Mouse (Mus musculus) kidney, postnatal 14 days (tissue): ENCODE results near the gene Adm2.
A peak's percentile ranks its signal among the peaks of the same experiment; 100 is the strongest.

ENCODE experiments used
- DNase-seq: peaks from one replicate; pipeline ENCODE4 v3.0.0; 2022; ENCODE audit warnings: mixed read lengths

Gene Adm2

GRCm38 (mm10) chr15:89313359-89313758 is 9.2 kb upstream of the Adm2 start:
- DNase-seq: no peak

DNA sequence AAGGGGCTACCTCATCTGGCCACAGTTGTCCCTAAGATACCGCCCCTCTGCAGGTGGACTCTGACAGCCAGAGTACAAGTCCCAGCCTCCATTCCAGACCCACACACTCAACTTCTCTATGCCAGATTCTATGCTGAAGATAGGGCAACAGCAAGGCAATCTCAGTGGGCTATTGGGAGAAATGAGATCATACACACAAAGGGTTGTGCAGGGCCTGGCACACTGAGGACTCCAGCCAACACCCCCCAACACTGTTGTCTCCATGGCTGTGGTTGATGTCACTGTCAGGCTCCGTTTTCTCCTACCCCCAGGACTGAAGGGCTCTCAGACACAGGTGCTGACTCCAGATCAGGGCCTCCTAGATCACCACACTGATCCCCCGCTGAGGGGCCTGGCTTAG is 8.4 kb upstream of the Adm2 start:
- DNase-seq: no peak

DNA sequence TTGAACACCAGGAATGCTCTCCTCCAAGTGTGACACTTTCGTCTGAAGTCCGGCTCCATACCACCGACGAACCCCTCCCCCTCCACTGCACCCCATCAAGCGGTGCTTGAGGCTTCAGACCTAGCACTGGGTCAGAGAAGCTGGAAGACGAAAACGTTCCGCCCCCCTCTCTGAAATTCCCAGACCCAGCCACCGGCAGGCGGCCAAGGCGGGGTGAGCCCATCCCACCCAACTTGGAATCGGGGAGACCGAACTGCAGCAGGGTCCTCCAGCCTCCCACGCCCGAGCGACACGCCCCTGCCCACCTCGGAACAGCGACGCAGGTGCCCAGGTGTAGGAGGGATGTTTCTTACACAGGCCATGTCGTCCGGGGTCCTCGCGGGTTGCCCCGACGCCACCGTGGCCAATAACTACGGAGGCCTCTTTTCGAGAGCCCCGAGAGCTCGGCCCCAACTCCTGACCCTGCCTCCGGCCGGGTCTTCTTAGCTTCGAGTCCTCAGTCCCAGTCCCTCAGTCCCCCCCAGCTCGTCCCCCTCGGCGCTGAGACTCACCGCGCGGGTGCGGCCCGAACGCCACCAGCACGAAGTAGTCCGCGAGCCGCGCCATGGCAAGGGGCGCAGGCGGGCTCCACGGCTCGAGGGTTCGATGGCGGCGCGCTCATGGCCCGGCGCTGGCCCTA is 7.9 kb upstream of the Adm2 start:
- peak; percentile 39 for DNase-seq

- peak; percentile 99 for DNase-seq
Observed at GRCm38 (mm10) chr15:89315190-89315731, 7.3 kb upstream of the Adm2 start, which contains the start of gene Sbf1. TSS of gene Sbf1 (minus strand) at chr15:89315311.

- DNase-seq: no peak
Observed at GRCm38 (mm10) chr15:89316146-89316545, 6.4 kb upstream of the Adm2 start.

- no peak for DNase-seq
Observed at GRCm38 (mm10) chr15:89321264-89321663, 1.3 kb upstream of the Adm2 start.

DNA sequence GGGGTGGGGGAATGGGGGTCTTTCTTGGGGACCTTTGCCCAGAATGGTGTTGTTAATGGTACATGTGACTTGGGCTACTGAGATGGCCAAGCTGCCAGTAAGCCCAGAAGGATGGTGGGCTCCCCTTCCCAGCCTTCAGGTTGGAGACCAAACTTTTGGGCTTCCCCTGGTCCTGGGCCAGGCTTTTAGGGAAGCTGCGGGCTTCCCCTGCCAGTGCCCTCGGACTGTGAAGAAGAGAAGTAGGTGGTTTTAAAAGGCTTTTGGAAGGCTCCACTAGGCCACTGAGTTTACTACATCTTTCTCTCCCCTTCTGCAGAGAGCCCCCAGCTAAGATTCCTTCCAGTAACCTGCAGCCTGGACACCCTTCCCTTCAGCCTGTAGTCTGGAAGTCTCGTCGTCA is 1.1 kb downstream of the Adm2 start:
- no peak for DNase-seq

DNA sequence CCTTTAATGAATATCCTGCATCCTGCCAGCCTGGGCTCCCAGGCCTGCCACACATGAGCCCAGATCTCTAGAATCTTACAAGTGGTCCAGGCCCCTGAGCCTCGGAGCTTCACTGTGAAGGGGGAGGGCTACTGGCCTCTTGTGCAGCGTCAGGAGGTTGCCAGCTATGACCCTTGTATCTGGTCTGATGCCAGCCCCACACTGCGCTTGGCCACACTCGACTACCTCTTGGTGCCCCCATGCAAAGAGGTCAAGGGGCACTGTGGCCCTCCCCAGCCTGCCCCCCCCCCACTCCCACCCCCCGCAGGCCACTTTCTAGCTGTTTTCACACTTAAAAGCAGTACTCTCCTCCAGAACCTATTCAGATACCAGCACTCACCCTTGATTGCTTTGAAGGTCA is 3.9 kb downstream of the Adm2 start:
- peak; percentile 83 for DNase-seq

- DNase-seq: peak; percentile 81
Observed at GRCm38 (mm10) chr15:89334271-89334670, 11.8 kb downstream of the Adm2 start, which contains the start of gene Miox. TSS of gene Miox (plus strand) at chr15:89334398.

GRCm38 (mm10) chr15:89334774-89335537 is 12.4 kb downstream of the Adm2 start:
- peak; percentile 28 for DNase-seq

DNA sequence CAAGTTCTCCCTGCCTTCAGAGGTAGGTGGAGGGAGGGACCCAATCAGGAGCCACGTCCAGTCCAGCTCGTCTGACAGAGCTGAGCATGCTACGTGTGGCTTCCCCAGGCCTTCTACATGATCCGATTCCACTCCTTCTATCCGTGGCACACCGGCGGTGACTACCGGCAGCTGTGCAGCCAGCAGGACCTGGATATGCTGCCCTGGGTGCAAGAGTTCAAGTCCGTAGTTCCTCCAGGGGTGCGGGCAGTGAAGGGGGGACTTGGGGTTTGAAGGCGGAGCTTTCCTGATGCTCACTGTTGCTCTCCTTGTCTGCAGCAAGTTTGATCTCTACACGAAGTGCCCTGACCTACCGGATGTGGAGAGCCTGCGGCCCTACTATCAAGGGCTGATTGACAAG is 13.9 kb downstream of the Adm2 start:
- no peak for DNase-seq

DNA sequence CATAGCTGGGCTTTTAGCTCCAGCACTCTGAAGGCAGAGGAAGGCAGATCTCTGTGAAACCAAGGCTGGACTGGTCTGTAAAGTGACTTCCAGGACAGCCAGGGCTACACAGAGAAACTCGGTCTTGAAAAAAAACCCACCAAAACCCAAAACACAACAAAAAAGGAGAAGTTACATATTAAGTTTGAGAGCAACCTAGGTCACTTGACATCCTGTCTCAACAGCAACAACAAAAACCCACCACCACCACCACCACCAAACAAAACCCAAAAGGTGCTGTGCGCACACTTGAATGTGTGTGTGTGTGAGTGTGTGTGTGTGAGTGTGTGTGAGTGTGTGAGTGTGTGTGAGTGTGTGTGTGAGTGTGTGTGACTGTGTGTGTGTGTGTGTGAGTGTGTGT is 17.2 kb downstream of the Adm2 start:
- no peak for DNase-seq

GRCm38 (mm10) chr15:89340136-89340535 is 17.6 kb downstream of the Adm2 start:
- no peak for DNase-seq

DNA sequence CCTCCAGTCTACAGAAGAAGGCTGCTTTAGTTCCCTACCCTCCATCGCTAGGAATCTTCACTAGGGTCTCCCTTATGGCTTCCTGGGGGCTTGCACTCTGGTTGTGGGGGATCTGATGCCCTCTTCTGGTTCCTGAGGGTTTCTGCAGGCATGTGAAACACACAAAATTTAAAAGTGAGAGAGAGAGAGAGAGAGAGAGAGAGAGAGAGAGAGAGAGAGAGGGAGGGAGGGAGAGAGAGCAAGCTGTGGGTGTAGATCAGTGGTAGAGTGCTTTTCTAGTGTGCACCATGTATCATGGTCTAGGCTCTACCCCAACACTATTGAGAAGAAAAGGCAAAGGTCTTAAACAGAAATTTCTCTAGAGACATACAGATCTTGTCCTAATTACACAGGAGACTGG is 19.2 kb downstream of the Adm2 start:
- DNase-seq: no peak

DNA sequence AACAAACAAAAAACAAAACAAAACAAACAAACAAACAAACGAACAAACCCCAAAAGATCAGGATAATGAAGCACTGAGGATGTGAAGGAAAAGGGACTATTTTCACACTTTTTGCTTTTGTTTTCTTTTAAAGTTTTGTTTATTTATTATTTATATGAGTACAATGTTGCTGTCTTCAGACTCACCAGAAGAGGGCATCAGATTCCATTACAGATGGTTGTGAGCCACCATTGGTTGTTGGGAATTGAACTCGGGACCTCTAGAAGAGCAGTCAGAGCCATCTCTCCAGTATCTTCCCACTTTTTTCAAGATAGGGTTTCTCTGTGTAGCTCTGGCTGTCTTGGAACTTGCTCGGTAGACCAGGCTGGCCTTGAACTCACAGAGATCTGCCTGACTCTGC is 20.8 kb downstream of the Adm2 start:
- no peak for DNase-seq

DNA sequence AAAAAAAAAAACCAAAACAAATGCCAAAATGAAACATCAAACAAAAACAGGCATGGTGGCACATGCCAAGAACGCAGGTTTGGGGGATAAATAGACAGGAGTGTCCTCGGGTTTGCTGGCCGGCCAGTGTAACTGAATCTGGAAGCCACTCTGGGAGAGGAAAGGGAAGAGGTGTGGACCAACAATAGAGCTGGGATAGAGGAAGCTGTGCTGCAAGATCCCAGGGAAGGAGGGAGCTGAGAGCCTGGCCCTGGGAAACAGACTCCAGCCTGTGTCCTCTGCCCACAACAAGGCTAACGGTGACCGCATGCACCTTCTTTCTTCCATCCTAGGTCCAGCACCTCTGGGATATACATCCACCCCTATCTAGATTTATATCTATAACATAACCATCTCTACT is 27.9 kb downstream of the Adm2 start:
- DNase-seq: no peak

DNA sequence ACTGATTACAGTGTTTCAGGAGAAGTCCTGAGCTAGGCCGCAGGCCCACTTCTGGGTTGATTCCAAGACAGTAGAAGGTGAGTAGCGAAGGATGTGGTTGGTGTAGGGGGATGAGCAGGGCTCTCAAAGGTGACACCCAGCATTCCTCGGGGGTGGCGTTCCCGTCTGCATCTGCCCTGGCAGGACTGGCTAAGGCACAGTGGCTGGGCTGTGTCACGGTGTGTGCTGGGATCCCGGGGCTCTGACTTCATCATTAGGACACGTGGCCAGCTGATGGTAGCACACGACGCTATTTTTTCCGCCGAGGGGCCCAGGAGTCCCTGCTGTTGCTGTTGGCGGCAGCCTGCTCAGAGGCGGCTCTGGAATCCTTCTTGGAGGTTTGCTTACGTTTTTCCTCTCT is 28.8 kb downstream of the Adm2 start:
- no peak for DNase-seq

- no peak for DNase-seq
Observed at GRCm38 (mm10) chr15:89352054-89352453, 29.5 kb downstream of the Adm2 start.

DNA sequence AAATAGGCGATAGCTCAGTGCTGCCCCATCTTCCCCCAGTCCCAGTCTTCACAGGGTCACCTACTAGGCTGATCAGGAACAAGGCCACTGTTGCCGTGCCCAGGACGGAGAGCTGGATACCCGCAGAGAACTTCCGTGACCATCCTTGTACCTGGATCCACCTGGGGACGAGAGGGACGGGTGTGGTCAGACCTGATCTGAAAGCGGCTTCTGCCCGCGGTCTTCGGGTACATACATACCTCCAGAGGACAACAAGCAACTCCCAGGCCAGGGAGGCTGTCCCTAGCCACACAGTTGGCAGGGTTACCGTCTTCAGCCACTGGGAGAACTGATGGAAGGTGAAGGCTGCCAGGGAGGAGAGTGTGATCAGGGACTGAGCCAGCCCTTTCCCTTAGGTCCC is 30.3 kb downstream of the Adm2 start:
- no peak for DNase-seq

DNA sequence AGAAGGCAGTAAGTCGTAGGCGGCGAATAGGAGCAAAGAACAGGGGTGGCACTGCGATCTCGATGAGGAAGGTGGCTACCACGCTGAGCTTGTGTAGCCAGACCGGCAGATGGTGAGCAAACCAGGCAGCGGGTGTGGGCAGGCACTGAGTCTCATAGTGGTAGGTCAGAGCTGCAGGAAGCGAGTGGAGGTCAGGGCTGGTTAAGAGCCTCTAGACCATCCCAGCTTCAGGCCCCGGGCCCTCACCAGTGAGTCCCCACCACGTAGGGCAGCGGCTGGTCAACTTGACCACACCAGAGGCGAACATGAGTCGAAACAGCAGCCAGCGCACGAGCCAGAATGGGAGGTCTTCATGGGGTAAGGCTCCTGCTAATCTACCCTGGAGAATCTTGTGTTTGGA is 31.3 kb downstream of the Adm2 start:
- no peak for DNase-seq

DNA sequence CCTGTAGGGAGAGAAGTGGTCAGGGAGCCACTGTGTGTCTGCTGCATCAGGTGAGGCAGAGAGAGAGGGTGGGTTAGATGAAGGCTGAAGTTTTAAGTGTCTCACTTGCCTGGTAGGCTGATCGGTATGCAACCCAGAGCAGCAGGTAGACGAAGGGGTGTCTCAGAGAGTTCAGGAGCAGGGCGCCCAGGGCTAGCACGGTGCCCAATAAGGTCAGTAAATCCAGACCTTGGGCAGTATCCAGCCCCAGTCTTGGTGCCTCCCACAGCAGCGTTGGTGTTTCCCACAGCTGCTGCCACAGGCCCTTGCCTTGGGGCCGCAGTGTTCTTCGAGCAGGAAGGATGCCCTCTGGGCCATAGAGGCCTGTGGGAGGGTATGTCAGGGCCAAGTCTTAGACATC is 31.9 kb downstream of the Adm2 start:
- DNase-seq: no peak

GRCm38 (mm10) chr15:89355241-89356187 is 33.0 kb downstream of the Adm2 start, which contains the start of the genes Lmf2 and Ncaph2:
TSS of gene Lmf2 (minus strand) at chr15:89355659.
TSS of gene Ncaph2 (plus strand) at chr15:89355719.
- peak; percentile 97 for DNase-seq

GRCm38 (mm10) chr15:89356372-89356771 is 33.9 kb downstream of the Adm2 start:
- peak; percentile 89 for DNase-seq
